Mouse (Mus musculus): Measurements from ENCODE around the gene Exoc4.

GRCm38 (mm10) chr6:33257076-33257789 is 8.3 kb downstream of the Exoc4 start:
- TF ChIP-seq CTCF (IDR thresholded peaks at IDR 0.05; ENCODE audit: low read depth, low read length) = no peak
- no peak for TF ChIP-seq TAL1 (conservative IDR thresholded peaks at IDR 0.05; ENCODE audit: low read depth, low read length)
- TF ChIP-seq GATA1 (IDR thresholded peaks at IDR 0.05; ENCODE audit: borderline replicate concordance, low read length) = no peak

Measured in G1E (cell line).